Mouse (Mus musculus) gonadal fat pad, adult 2 months (tissue): ENCODE data around the gene Sel1l3. TPM values are rescaled to one million over a fixed set of nuclear protein-coding genes. Genes with fewer than 3 reads are reported as not detected.

Experiments used
- DNase-seq: peaks from one replicate; pipeline ENCODE4 v3.0.0-alpha.2; 2012; ENCODE audit warnings: low read depth
- polyA plus RNA-seq: library from polyadenylated mRNA; depleted of rRNA; stranded (reverse); fragments of >200 nt; gene quantifications from 2 replicates; pipeline ENCODE4 v1.2.3, GENCODE M21; 2012

The Sel1l3 gene
- polyA plus RNA-seq, 1 experiment, result 6.9 TPM

GRCm38 (mm10) chr5:53140158-53140927 lies 73.4 kb downstream of the Sel1l3 start:
- DNase-seq, result no peak

DNA sequence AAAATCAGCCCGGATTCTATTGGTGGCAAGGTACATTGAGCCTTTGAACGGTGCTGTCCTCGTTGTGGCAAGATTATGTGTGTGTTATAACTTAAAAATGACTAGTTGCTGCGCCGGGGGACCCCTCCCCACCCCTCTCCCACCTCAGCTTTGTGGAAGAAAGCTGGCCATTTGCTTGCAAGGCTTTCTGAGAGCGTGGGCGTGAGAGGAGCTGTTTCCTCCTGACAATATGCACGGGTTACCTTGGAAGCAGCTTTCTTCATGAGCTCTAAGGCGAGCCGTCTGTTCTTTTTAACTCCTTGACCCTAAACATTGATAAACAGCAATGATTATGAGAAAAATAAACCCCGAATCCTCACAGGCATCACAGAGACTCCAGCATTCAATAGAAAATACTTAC lies 74.2 kb downstream of the Sel1l3 start:
- no peak for DNase-seq

DNA sequence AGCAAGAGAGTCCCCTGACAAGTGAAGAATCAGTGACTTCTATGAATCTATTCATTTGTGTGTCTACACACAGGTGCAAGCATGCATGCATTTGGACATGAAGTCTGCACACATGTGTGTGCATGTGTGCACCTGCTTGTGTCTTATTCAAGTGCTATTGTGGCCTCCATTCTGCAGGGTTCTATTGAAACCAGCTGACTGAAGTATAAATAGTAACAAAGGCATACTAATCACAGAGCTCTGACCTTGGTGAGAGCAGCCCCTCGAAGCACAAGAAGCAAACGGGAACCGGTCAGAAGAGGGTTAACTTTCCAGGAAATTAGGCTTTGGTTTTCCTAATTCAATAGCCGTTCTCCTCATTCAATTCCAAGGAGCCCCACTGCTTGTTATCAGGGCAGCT lies 74.6 kb downstream of the Sel1l3 start:
- no peak for DNase-seq

- no peak for DNase-seq
These were observed 75.7 kb downstream of the Sel1l3 start for GRCm38 (mm10) chr5:53138025-53138424.

DNA sequence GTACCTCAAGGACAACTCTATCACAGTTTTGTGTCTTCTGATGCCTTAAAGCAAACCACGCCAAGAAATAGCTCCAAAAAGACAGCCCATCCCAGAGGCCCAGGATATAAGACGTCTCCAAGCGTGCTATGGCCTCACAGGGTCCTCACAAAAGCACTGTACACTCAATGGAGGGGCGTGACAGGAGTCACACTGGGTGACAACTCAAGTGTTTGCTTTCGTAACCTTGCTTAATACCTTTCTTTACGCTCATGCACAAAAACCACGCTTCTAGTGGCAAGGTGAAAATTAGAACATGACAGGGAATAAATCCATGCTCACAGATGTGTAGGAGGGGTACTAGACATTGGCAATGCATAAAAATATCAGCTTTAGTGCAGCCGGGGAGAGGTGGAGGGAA lies 77.7 kb downstream of the Sel1l3 start:
- DNase-seq, result no peak

GRCm38 (mm10) chr5:53134003-53134402 lies 79.7 kb downstream of the Sel1l3 start:
- no peak for DNase-seq

- DNase-seq, result no peak
These were observed 89.0 kb downstream of the Sel1l3 start for GRCm38 (mm10) chr5:53124701-53125100.

DNA sequence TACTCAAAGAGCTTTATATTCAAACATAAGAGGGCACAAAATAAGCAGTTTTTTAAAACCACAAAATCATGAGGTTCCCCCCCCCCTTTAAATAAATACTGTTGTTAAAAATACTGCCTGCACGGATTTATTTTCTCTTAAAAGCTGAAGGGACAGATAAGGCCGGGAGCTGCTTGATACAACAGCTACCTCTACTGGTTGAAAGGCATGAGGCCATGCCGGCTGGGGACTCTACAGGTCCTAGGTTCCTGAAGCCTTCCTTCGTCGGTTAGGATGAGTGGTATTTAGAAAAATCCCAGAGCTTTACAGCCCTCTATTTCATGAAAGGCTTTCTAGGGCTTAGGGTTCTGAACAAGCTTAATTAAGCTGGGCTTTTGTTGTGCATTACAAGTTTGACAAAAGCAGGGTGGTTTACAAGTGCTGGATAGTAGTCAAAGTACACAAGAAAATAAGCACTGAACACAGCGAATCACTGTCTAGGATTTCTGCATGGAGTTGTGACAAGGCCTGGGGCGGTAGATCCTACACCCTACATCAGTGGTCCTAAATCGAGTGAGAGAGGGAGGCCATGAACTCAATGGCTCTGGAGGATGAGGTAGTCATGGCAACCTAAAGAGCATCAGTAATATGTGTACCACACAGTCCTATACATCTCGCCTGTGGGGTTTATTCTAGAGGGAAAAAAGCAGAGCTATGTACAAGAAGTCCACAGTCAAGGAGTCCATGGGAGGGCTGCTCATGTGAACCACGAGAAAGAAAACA lies 90.0 kb downstream of the Sel1l3 start:
- DNase-seq, result no peak

DNA sequence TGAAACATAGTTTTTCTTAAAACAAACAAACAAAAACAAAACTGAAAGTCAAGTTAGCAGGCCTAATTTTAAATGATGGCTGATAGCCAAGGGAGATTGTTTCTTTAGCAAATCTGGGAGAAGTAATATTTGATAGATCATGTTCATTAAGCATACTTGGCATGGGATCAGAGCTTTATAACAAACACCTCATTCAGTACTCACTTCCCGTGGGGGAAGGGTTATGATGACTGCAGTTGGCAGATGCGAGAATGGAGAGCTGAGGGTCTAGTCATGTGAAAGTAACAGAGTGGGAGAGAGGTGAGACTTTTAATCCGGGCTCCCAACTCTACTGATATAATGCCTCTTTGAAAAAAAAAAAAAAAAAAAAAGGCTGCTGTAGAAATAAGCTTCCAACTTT lies 94.0 kb downstream of the Sel1l3 start:
- DNase-seq, result no peak

- no peak for DNase-seq
These were observed 95.5 kb downstream of the Sel1l3 start for GRCm38 (mm10) chr5:53118212-53118611.

GRCm38 (mm10) chr5:53114616-53115267 lies 99.0 kb downstream of the Sel1l3 start:
- no peak for DNase-seq

DNA sequence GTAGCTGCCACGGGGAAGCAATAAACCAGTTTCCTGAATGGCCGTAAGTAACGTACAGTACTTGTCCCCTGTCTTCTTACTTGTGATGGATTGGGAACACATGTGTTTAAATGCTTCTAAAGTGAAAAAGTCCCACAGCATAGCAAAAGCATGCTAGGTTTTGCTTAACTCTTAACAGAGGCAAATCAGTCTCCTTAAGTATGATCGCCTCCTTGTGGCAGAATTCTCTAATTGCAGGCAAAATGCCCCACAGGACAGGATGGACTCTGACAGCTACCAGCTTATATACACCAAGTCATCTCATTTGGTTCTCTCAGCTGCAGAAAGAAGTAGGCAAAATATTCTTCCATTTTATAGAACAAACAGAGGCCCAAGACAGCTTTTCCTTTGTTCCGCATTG lies 100.8 kb downstream of the Sel1l3 start:
- no peak for DNase-seq

DNA sequence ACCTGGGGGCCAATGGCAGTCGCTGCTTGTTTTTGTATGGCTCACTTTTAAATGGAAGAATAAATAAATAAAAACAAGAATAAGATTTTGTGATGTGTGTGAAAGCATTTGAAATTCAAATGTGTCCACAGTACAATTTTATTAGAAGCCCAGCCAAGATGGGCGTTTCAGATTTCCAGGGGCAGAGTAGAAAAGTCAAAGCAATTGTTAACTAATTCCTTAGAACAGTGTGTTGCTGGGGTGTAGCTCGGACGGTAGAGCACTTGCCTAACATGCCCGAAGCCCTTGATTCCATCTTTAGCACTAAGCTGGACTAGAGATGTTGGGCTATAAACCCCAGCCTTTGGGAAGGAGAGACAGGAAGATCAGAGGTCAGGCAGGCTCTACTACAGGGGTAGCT lies 102.7 kb downstream of the Sel1l3 start:
- DNase-seq, result no peak

DNA sequence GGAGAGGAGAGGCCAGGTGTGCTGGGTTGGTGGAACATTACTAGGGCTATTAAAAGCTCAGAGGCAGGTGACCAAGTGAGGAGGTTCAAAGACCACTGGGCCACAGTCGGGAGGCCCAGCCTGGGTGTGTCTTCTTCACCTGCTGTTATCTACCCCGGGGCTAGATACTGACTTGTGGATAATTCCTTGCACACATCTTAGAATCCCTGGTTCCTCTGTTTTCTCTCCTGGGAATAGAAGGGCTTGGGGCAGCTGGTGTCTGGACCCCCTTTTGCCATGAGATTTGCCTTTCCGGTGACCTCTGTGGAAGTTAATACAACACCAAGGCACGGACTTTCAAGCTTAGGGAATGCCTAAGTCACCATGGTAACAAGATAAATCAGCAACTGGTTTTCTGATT lies 103.5 kb downstream of the Sel1l3 start:
- no peak for DNase-seq

GRCm38 (mm10) chr5:53108668-53109067 lies 105.1 kb downstream of the Sel1l3 start:
- DNase-seq, result no peak

DNA sequence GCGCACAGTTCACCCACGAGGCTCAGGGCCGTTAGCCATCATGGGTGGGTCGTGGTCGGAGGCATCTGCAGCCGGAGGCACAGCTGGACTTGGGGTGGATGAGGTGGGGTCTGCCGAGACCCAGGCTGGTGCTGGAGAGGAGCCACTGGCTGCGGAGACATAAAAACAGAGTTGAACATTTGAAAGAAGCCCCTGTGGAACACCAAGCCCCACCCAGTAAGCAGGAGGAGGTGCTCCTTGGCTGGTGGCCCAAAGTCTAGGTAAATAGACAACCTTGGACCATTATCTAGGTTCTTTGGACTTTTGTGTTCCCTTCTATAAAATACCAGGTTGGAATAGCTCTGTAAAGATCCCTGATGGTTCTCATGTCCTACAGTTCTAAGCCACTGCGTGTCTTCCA lies 105.7 kb downstream of the Sel1l3 start:
- no peak for DNase-seq

- no peak for DNase-seq
These were observed 107.0 kb downstream of the Sel1l3 start for GRCm38 (mm10) chr5:53106731-53107130.

GRCm38 (mm10) chr5:53106125-53106524 lies 107.6 kb downstream of the Sel1l3 start:
- DNase-seq, result no peak

DNA sequence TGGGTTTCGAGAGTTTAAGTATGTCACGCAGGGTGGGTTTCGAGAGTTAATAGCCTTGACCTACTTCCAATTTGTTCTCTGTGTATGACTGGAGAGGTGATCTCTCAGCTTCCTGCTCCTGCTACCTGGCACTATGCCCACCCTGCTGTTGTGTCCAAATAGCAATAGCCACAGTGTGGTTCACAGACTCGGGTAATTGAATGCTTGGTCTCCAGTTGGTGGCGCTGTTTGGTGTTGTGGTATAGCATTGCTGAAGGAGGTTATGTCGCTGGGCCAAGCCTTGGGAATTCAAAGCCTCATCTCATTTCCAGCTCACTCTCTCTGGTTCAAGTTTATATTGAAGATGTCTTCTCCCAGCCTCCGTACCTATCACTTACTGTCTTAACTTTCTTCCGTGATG lies 108.0 kb downstream of the Sel1l3 start:
- DNase-seq, result no peak

DNA sequence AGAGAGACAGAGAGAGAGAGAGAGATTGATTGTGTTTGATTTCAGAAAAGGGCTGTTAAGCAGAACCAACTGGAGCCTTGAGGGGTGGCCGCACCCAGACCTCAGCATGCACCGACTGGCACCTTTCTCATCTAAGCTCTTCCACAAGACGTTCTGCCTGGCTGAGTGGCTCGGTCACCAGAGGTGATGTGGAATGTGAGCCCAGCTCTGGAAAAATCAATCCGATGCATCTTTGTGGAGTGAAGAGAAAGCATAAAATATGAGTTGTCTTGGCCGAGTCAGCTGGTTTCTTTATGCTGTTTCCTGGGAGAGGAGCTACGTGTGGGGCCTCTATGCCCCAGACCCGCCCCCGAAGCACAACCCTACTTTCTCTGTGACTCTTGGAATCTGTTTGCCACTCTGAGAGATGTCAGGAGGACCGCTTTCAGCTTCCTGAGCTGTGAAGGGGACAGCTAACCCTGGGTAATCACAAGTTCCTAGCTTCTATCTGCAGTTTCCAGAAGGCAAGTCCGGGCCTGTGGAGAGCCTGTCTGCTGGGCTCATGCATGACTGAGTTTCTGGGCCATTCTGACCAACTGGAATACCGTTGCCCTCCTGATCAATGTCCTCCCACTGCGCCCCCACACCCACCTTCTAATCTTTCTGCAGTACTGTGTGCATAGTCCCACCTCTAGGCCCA lies 109.4 kb downstream of the Sel1l3 start:
- no peak for DNase-seq

DNA sequence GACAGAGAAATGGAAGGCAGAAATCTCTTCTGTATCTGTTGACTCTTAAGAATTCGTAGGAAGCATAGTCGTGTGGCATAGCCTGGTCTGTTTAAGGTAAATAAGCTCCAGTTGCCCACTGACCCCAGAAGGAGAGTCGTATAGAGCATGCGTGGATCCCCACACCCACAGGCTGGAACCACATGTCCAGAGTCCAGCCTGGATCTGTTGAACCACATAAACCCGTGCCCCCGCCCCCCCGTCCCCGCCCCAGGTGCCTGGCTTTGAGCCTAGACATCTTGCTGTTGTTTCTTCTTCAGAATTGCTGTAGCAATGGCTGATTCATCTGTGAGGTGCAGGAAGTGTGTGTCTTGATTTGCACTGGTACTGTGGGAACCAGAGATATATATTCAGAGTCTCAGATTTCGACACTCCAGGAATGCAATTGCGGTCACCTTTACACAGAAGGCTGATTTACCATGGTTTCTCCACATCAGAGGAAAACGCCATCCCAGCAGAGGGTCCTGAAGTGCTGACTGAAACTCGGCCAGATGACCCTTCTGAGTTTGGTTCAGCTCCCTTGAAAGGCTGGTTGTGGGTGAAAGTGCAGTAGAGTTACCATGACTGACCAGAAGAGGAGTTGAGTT lies 111.8 kb downstream of the Sel1l3 start:
- no peak for DNase-seq

- no peak for DNase-seq
These were observed 122.4 kb downstream of the Sel1l3 start for GRCm38 (mm10) chr5:53091331-53091730.
